Mouse (Mus musculus): ENCODE results near the gene Rbfox1.
A peak's percentile ranks its signal among the peaks of the same experiment; 100 is the strongest.

The Rbfox1 gene

DNA sequence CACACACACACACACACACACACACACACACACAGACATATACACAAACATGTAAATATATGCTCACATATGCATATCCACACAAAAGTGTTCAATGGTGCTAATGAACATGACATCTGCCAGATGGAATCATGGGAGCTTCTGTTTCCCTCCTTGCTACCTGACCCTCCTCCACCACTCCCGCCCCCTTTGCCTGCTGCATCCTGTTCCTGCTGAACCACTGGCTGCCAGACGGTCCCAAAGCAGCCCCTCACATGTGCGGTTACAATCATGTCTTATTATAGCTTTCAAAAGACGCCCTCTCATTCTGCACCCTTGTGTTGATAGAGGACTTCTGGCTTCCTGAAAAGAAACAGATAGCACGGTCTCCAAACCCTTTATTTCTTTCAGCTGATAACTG is 563.1 kb downstream of the Rbfox1 start:
- DNase-seq (ENCODE audit: low read depth, low spot score), result no peak

DNA sequence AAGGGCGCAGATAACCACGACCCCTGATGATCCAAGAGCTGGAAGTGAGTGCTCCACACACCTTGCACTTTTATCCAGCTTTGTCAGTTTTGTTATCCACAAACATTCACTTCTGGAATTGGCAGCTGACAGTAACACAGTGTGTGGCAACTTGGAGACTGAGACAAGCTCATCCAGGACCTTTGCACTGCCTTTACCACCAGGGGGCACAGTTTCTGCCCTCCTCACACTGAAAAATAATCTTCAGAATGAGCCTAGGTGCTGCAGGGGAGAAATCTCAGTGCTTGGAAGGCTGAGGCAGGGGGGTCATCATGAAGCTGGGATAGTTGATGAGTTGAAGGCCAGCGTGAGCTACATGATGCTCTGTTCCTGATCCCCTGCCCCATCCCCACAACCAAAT is 570.2 kb downstream of the Rbfox1 start:
- DNase-seq (ENCODE audit: low read depth, low spot score), result no peak

DNA sequence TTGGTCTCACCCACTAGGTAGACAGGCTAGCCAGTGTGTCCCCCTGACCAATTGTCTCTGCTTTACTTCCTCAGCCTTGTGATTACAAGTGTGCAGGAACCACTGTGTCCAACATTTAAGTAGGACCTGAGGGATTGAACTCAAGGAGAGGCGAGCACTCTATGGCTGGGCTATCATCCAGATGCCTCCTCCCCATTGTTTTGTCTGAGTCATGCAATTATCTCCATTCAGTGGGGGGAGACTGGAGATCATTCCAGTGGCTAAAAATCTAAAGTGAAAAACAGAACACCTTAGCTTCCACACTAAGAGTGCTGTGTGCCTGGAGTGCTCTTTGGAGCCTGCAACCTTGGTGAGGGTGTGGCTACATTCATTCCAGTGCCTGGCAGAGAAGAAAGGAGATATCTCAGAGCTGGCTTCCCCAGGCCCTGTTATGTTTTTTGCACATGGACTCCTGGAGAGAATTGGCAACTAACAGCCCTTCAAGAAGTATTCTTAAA is 594.0 kb downstream of the Rbfox1 start:
- no peak for DNase-seq (ENCODE audit: low read depth, low spot score)

DNA sequence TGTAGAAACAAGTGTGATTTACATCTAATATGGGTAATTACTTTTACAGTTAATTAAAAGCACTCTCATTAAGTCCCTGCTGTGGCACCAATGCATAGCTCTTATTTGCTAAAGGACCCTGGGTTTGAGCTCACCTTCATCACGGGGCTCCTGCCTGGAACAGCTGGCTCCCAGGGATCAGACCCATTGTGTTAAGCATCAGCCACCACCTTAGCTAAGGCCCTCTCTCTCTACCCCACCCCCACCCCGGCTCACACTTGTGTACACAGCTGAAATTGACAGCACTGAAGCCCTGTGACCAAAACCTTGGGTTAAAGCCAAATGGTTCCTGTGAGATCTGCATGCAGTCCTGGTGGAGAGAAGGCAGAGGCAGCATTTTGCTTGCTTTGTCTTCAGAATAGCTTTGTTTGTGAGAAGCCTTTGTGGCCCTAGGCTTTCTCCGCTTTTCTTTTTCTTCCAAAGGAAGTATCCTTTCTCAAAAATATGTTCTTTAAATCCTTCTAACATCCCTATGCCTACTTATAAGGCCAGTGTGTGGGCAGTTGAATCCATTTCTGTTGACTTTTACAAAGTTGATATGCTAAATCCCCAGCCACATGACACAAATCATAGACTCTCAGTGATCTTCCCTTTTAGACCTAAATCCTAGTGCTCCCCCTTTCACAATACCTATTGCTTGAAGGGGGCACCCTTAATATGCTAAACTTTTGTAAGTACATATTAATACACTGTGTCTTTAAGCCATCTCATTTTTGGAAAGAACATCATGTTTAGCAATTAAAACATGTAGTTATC is 594.7 kb downstream of the Rbfox1 start:
- DNase-seq (ENCODE audit: low read depth, low spot score), result no peak

DNA sequence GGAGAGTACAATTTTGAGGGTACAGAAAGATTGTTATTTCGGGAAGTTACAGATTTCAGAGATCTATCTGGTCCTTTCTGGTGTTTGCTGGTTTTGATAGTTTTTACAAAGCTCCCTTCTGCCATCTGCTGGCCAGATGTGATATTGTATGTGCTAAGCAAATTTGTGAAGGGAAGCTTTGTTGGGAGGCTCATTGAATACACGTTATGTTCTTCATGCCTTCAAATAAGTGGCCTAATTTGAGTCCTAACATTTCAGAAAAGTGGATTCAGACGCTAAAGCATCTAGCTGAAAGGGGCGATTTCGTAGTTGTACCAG is 595.2 kb downstream of the Rbfox1 start:
- DNase-seq (ENCODE audit: low read depth, low spot score), result peak; percentile 3

DNA sequence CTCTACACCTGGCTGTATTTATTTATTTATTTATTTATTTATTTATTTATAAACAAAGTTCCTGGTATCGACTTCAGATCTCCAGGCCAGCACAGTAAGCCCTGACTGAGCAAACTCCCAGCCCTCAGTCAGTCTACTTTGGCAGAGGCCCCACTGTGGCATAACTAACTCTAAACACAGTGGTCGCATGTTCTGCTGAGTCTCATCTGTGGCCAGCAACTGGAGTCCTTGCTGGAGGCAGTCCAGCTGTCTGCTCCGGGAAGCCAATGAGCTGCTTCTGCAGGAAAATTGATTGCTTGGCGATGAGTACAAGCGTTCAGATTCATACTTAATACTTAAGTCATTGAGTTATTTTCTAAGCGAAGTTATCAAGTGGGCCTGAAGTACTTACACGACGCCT is 598.5 kb downstream of the Rbfox1 start:
- no peak for DNase-seq (ENCODE audit: low read depth, low spot score)

DNA sequence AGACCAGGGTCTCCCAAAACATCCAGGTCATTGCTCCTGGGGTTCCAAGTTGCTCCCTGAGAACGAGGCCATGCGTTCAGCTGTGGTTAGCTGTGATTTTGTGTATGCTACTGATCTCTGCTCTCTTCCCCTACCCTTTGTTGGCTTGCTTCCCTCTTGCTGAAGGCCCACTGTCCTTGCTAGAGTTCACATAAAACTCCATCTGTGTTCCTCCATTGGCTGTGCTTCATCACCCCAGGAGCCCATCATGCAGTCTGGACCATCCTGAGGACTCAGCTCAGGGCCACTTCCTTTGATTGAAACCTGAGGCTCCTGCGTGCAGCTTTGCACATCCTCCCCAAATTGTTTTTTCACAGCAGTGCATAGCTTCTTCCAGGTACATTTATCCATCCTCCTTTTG is 600.5 kb downstream of the Rbfox1 start:
- no peak for DNase-seq (ENCODE audit: low read depth, low spot score)

DNA sequence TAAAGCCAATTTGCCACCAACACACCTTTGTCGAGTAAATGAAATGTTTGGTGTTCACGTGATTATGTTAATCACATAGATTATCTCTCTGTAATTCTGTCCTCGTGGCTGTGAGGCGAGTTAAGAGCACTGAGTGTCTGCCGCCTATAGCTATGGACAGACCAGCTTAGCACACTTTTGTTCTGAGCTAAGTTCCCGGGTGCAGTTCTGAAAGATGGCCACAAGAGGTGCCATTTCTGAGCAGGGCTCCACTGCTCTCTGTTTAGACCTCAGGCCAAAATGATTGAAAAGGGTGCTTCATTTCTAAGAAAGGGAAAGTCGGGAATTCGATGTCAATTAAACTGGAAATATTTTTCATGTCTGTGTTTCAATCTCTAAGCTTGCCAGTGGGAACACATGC is 617.1 kb downstream of the Rbfox1 start:
- no peak for DNase-seq (ENCODE audit: low read depth, low spot score)

DNA sequence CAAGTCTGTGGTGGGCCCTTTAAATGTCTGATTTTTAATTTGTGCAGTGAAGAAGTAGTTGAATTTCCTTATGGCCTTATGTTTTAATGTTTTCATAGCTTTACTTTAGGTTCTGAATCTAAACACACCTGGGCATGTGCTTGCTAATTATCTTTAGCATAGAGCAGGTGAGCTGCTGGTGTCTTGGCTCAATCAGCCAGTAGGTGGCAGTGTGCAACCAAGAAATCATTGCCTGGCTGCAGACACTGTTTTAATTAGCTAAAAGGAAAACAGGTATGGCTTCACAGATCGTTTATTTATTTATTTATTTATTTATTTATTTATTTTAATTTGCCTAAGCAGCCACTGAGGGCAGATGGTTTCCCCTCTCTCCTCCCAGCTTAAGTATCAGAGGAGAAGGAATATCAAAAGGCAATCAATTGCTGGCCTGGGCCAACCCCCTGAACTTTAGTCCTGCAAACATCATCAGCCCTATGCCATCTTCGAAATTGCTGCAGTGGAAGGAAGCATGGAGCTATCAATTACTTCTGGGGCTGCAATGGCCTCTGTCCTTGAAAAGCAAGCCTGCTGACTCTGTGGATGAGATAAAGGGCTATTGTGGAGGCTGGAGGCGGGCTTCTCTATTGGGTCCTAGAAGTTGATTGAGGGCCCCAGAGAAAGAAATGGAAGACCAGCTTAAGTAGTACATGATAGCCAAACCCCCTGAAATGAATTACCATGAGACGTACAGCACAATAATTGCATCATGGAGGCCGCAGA is 618.6 kb downstream of the Rbfox1 start:
- no peak for DNase-seq (ENCODE audit: low read depth, low spot score)

DNA sequence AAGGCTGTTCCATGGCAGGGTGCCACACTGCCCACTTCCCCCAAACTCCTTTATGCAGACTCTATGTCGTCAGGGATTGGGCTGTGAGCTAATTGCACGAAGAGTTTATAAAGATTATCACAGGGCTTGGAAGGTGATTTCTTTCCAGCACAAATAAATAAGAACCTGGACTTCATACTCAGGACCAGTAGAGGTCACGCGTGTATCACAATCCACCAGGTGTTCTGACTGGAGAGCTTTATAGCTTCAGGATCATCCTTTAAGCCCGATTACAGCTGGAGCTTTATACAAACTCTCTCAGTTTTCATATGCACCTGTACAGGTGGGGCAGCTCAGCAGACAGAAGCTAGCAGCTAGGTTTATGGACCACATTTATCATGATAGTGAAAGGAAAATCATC is 623.8 kb downstream of the Rbfox1 start:
- DNase-seq (ENCODE audit: low read depth, low spot score), result no peak

DNA sequence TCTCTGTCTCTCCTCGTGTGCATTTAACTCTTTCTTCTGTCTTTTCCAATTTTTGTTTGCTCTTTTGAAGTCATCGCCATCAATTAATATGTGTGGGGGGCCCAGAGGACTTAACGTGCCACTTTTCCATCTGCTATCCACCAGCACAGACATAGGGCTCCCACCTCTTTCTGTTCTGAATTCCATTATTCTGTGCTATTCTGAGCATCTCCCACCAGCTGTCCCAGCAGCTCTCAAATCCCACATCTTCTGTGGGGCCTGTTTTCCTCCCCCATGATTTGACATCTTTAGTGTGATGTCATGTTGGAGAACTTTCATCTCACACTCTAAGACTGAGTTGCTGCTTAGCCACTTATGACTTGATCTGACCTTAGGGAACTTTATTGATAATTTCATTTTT is 634.3 kb downstream of the Rbfox1 start:
- DNase-seq (ENCODE audit: low read depth, low spot score), result no peak

DNA sequence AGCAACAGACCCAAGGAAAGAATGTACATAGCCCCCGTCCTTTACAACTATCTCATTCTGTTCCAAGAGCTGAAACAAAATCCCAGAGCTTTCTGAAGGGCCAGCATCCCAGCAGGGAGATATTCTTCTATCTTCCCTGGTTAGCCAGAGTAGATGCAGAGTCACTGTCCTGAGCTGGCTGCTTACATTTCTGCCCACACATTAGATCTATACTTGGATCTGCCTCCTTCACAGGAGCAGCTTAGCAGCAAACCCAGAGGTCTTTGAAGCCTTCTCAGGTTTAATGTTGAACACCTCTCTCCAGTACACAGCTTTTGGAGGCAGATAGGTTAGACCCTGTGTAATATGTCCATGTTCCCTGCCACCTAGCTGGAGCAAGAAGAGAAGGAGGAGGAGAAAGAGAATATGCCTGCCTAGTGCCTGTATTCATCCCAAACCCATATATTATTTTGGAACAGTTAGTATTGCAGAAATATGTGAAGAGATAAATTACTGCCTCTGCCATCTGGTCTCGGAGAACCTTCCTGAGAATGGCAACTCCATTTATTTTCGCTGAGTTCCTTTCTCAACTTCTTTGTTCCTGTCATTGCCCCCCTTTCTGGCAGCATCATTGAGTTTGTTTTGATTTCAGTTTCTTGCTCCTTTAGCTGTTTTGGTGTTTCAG is 640.5 kb downstream of the Rbfox1 start:
- DNase-seq (ENCODE audit: low read depth, low spot score), result no peak

DNA sequence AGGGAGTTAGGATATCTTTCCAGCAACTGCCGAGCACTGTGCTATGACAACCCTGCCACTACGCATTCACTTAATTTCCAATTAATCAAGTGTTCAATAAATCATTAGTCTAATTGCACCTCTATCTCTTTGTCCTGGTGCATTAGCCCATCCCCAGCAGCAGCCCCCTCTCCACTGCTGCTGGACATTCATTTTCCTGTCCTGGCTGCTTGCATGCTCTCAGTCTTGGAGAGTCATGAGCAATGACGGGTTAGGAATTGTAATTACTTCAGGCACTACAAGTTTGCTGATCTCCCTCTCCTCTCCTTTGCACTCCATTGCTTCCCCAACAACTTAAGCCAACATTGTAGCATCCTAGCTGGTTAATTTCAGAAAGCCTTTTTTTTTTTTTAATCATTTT is 646.3 kb downstream of the Rbfox1 start:
- DNase-seq (ENCODE audit: low read depth, low spot score), result no peak

DNA sequence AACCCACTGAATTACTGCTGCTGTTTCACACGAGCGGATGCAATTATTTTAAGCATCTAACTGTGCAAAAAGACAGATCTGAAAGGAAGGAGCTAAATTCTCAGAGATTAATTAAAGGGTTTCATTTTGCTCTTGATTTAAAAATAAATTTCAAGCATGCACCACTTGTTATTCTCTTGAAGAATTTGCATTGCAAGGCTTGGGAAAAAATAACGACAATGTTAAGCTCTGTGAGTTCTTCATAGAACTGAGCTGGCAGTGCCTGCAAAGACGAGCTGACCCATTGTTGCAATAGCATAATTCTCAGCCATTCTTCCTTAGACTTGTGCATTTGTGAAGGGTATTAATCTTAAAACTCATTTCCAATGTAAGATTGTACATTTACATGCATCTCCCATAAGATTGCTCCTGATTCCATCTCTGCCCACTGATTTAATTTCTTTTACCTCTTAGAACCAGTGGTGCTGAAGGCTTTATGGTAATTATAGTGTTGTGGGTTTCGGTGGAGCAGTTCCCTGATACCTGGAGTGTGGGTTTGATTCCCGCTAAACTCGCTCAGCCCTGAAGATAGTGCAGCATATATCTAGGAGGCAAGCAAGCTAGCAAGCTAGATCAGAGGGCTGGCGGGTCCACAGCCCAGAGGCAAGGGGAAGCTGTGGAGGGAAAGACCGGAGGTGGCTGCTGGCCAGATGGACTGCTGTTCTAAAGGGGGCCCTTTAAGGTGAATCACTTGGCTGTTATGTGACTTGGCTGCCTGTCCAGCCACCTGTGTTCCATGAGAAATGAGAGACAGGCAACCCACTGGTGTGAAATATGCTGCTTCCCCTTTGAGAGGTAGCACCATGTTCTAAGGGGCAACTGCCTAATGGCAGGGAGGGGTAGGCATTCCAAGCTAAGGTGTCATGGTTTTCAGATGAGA is 647.2 kb downstream of the Rbfox1 start:
- DNase-seq (ENCODE audit: low read depth, low spot score), result no peak

DNA sequence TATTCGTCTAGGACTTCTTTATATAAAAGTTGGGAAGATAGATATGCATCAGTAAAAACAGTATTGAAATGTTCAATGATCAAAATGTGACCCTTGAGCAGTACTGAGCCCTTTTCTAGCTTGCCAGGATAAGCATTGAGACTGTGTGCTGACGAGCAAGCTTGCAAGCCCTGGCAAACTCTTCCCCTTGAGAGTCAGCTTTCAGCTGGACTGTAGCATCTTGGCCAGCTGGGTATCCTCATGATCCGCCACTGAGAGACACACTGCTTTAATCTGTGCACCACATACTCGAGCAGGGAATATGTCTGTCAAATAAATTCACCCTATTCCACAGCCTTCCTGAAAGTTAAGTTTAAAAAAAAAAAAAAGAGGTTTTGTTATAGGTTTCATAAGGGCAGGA is 670.6 kb downstream of the Rbfox1 start:
- DNase-seq (ENCODE audit: low read depth, low spot score), result no peak

DNA sequence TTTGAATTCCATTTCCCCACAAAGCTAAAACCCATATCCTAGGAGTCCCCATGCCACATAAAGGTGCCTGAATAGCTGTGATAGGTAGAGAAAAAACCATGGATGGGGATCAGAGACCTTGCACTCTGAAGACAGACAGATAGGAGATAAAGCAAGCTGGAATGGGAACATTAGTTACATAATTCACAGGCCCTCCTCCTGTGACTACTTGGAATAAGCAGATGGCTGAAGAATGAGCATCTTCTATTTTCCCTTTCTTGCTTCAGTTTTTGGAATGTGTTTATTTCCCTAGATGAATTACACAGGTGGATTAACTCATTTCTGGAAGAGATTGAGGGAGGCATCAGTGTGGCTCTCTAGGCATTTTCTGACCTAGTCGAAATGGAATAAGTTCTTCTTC is 672.6 kb downstream of the Rbfox1 start:
- DNase-seq (ENCODE audit: low read depth, low spot score), result no peak

DNA sequence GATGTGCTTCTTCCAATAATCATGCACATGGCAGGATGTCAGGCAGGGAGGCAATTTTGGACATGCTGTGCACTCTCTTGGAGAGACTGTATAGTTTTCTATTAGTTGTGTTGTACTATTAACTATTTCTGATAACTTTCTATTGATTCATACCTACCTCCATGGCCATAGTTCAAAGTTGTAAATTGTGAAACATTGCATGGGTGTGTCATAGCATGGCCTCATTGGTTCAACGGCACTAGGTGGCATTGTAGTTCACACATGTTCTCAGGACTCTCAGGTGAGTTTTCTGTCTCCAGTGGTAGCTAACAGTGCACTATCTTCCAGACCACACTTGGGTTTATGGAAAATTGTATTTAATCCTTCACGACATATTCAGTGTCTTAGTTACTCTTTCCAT is 699.5 kb downstream of the Rbfox1 start:
- DNase-seq (ENCODE audit: low read depth, low spot score), result no peak

DNA sequence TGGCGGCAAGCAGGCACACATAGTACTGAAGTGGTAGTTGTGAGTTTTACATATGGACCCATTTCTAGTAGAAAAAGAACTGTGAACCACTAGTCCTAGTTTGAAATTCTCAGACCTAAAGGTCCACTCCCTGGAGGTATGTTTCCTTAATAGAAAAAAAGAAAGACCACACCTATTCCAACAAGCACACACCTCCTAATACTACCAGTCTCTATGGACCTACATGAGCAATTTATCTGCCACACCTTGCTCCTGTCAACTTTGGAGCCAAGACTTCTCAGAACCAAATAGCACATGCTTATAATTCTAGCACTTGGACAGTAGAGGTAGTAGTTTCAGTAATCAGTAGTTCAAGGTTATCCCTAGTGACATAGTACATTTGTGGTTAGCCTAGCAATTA is 700.0 kb downstream of the Rbfox1 start:
- no peak for DNase-seq (ENCODE audit: low read depth, low spot score)

DNA sequence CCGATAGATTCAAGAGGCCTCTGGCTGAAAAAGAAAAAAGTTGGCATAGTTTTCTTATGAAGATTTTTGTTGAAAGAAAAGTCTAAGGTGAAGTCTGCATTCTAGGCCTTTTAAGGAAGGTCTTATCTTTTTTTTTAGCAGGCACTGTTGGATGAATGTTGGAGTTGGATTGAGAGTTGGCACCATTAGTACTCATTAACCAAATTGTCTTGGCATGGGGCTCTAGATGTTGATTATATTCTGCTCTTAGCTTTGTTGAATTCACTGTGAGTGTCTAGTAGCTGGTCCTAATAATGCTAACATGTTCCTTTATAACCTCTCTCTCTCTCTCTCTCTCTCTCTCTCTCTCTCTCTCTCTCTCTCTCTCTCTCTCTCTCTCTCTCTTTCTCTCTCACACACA is 731.4 kb downstream of the Rbfox1 start:
- no peak for DNase-seq (ENCODE audit: low read depth, low spot score)

DNA sequence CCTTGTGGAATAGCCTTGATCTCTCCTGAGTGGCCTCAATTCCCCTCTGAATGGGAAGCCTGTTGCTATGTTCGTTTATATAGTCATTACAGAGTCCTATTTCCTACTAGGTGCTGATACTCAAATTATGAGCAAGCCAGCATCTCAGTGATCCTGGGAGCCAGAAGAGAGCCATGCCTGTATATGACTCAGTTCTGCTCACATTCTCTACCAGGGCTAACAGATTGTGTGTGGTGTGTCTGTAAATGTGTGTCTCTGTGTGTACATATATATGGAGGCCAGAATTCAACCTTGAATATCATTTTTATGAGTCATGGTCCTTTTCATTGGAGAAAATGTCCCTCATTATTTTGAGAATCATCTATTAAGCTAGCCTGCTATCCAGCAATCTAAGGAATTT is 755.2 kb downstream of the Rbfox1 start:
- DNase-seq (ENCODE audit: low read depth, low spot score), result no peak

DNA sequence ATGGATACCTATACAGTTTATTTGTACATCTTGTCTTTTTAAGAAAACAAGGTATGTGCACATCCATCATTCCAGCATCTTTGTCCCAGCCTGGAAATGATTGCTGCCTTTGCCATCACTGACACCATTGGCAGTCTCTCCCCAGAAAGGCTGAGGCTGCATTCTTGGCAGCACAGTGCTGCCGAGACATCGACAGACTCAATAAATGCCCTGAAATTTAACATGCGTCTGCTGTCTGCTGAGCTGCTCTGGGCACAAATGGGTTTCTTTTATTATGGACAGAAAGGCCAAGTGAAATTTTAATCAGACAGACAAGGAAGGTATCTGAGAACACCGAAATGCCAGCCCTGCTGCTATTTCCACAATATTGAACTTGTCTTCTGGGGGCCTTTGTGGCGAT is 761.8 kb downstream of the Rbfox1 start:
- DNase-seq (ENCODE audit: low read depth, low spot score), result no peak

DNA sequence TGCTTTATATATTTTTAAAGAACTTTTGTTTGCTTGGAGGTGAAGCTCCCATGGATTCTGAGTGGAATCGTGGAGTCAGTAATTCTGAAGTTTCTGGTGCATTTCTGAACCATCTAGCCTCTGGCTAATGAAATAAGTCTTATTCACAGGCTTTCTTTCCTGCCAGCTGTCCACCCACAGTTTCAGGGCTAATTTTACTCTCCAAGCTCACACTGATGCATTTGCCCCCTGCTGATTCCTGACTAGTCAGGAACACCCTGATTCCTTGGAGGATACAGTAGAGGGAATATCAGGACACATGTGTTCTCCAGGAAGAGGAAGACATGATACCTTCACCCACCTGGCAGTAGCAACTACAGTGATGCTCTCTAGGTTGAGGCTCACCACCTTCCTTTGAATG is 763.6 kb downstream of the Rbfox1 start:
- no peak for DNase-seq (ENCODE audit: low read depth, low spot score)

All from CD4-positive helper T cell, adult 2 months (primary cell).